Mouse (Mus musculus) MEL (cell line): Measurements from ENCODE around the gene Iba57. TPM values are rescaled to one million over a fixed set of nuclear protein-coding genes. Genes with fewer than 3 reads are reported as not detected.

Source experiments
- DNase-seq: peaks from one replicate; pipeline ENCODE4 v3.0.0; 2011; ENCODE audit warnings: low read depth, low spot score
- H3K27ac ChIP-seq: 2 replicates; pipeline ENCODE4 v1.5.1; 2012; ENCODE audit warnings: low read depth, mild to moderate bottlenecking, control low read depth, low read length, moderate library complexity; ENCODE audit not compliant: control insufficient read depth
- H3K27me3 ChIP-seq, 2 experiments: fragments of 150-350 bp in 1 of 2; sonication (generic) in 1 of 2; 2 replicates each; pipeline ENCODE4 v1.6.1; 2012; ENCODE audit warnings: low read length in 2 of 2, mild to moderate bottlenecking in 2 of 2, improper control_type of control experiment in 1 of 2, moderate library complexity in 1 of 2; ENCODE audit not compliant: insufficient read depth in 2 of 2, control insufficient read depth in 1 of 2
- H3K36me3 ChIP-seq, 2 experiments: 2 replicates each; pipeline ENCODE4 v1.6.1; 2012 to 2014; ENCODE audit warnings: low read length in 2 of 2, improper control_type of control experiment in 1 of 2, inconsistent platforms in 1 of 2, mild to moderate bottlenecking in 1 of 2; ENCODE audit not compliant: insufficient read depth in 2 of 2, control insufficient read depth in 1 of 2
- H3K4me1 ChIP-seq, 2 experiments: fragments of 150-350 bp in 1 of 2; sonication (generic) in 1 of 2; 2 replicates each; pipeline ENCODE4 v1.6.1; 2012; ENCODE audit warnings: low read length in 2 of 2, improper control_type of control experiment in 1 of 2, mild to moderate bottlenecking in 1 of 2; ENCODE audit not compliant: insufficient read depth in 2 of 2, control insufficient read depth in 1 of 2
- H3K4me3 ChIP-seq, 2 experiments: fragments of 150-350 bp in 1 of 2; sonication (generic) in 1 of 2; 2 replicates each; pipeline ENCODE4 v1.5.1; 2012; ENCODE audit warnings: low read depth in 2 of 2, low read length in 2 of 2, mild to moderate bottlenecking in 2 of 2, moderate library complexity in 2 of 2, control low read depth in 1 of 2, improper control_type of control experiment in 1 of 2; ENCODE audit not compliant: control insufficient read depth in 1 of 2, insufficient read depth in 1 of 2
- H3K79me2 ChIP-seq: 2 replicates; pipeline ENCODE4 v1.6.1; 2012; ENCODE audit warnings: mild to moderate bottlenecking, low read length, moderate library complexity; ENCODE audit not compliant: control insufficient read depth, poor library complexity, insufficient read depth
- H3K9ac ChIP-seq: 2 replicates; pipeline ENCODE4 v1.6.1; 2012; ENCODE audit warnings: low read depth, mild to moderate bottlenecking, control low read depth, low read length, moderate library complexity; ENCODE audit not compliant: control insufficient read depth, poor library complexity, severe bottlenecking
- H3K9me3 ChIP-seq: fragments of 150-350 bp; sonication (generic); replicated peaks from 2 replicates; pipeline ENCODE4 v1.6.1; 2012; ENCODE audit warnings: mild to moderate bottlenecking, low read length, improper control_type of control experiment, moderate library complexity; ENCODE audit not compliant: insufficient read depth
- CHD1 ChIP-seq: IDR thresholded peaks from 2 replicates; pipeline ENCODE4 v1.6.1; 2012; ENCODE audit warnings: low read depth, mild to moderate bottlenecking, inconsistent platforms, low read length, improper control_type of control experiment
- CHD2 ChIP-seq: IDR thresholded peaks from 2 replicates; pipeline ENCODE4 v1.6.1; 2011; ENCODE audit warnings: low read length, improper control_type of control experiment
- CTCF ChIP-seq, 3 experiments: IDR thresholded peaks in 2 of 3; conservative IDR thresholded peaks in 1 of 3; 2 replicates each; pipeline ENCODE4 v1.5.1; 2011 to 2012; ENCODE audit warnings: low read length in 3 of 3, low read depth in 2 of 3, mild to moderate bottlenecking in 2 of 3, improper control_type of control experiment in 1 of 3, inconsistent platforms in 1 of 3, mixed read lengths in 1 of 3, moderate library complexity in 1 of 3; ENCODE audit not compliant: control insufficient read depth in 1 of 3, insufficient read depth in 1 of 3, poor library complexity in 1 of 3, severe bottlenecking in 1 of 3
- ETS1 ChIP-seq: IDR thresholded peaks from 2 replicates; pipeline ENCODE4 v1.6.1; 2012; ENCODE audit warnings: low read depth, mild to moderate bottlenecking, inconsistent platforms, low read length, improper control_type of control experiment, moderate library complexity
- GATA1 ChIP-seq: IDR thresholded peaks from 2 replicates; pipeline ENCODE4 v1.6.1; 2011; ENCODE audit warnings: low read depth, low read length, improper control_type of control experiment
- HCFC1 ChIP-seq: IDR thresholded peaks from 2 replicates; pipeline ENCODE4 v1.6.1; 2012; ENCODE audit warnings: low read depth, mild to moderate bottlenecking, inconsistent platforms, low read length, improper control_type of control experiment, moderate library complexity
- JUND ChIP-seq: IDR thresholded peaks from 2 replicates; pipeline ENCODE4 v1.6.1; 2011; ENCODE audit warnings: low read depth, mild to moderate bottlenecking, improper control_type of control experiment, low read length
- MAFK ChIP-seq: IDR thresholded peaks from 2 replicates; pipeline ENCODE4 v1.6.1; 2011; ENCODE audit warnings: low read depth, mild to moderate bottlenecking, low read length, improper control_type of control experiment, borderline replicate concordance
- MAX ChIP-seq: IDR thresholded peaks from 2 replicates; pipeline ENCODE4 v1.6.1; 2011; ENCODE audit warnings: low read length, improper control_type of control experiment
- MAZ ChIP-seq: IDR thresholded peaks from 2 replicates; pipeline ENCODE4 v1.6.1; 2012; ENCODE audit warnings: low read depth, mild to moderate bottlenecking, inconsistent platforms, low read length, improper control_type of control experiment
- MXI1 ChIP-seq: IDR thresholded peaks from 2 replicates; pipeline ENCODE4 v1.6.1; 2011; ENCODE audit warnings: mild to moderate bottlenecking, low read depth, low read length, improper control_type of control experiment
- MYB ChIP-seq: IDR thresholded peaks from 2 replicates; pipeline ENCODE4 v1.6.1; 2011; ENCODE audit warnings: mild to moderate bottlenecking, low read depth, low read length, improper control_type of control experiment
- MYC ChIP-seq: IDR thresholded peaks from 2 replicates; pipeline ENCODE4 v1.6.1; 2011; ENCODE audit warnings: low read depth, mild to moderate bottlenecking, low read length, improper control_type of control experiment, moderate library complexity
- NRF1 ChIP-seq: IDR thresholded peaks from 2 replicates; pipeline ENCODE4 v1.6.1; 2014; ENCODE audit warnings: low read depth, mild to moderate bottlenecking, inconsistent platforms, low read length, improper control_type of control experiment, moderate library complexity; ENCODE audit not compliant: poor library complexity, insufficient read depth, severe bottlenecking
- POLR2A ChIP-seq, 2 experiments: IDR thresholded peaks; 2 replicates each; pipeline ENCODE4 v1.6.1; 2011 to 2012; ENCODE audit warnings: low read length in 2 of 2, mild to moderate bottlenecking in 2 of 2, control low read depth in 1 of 2, improper control_type of control experiment in 1 of 2, low read depth in 1 of 2, moderate library complexity in 1 of 2; ENCODE audit not compliant: control insufficient read depth in 1 of 2, insufficient read depth in 1 of 2, poor library complexity in 1 of 2
- POLR2AphosphoS2 ChIP-seq: IDR thresholded peaks from 2 replicates; pipeline ENCODE4 v1.6.1; 2011; ENCODE audit warnings: low read length, improper control_type of control experiment
- RAD21 ChIP-seq: IDR thresholded peaks from 2 replicates; pipeline ENCODE4 v1.6.1; 2011; ENCODE audit warnings: mild to moderate bottlenecking, low read depth, low read length, improper control_type of control experiment
- RCOR1 ChIP-seq: IDR thresholded peaks from 2 replicates; pipeline ENCODE4 v1.6.1; 2012; ENCODE audit warnings: low read depth, mild to moderate bottlenecking, inconsistent platforms, low read length, improper control_type of control experiment
- SIN3A ChIP-seq: IDR thresholded peaks from 2 replicates; pipeline ENCODE4 v1.6.1; 2012; ENCODE audit warnings: low read length, improper control_type of control experiment, inconsistent platforms
- SMC3 ChIP-seq: IDR thresholded peaks from 2 replicates; pipeline ENCODE4 v1.6.1; 2011; ENCODE audit warnings: low read depth, low read length, improper control_type of control experiment
- TCF12 ChIP-seq: IDR thresholded peaks from 2 replicates; pipeline ENCODE4 v1.6.1; 2014; ENCODE audit warnings: low read depth, mild to moderate bottlenecking, inconsistent platforms, low read length, improper control_type of control experiment, moderate library complexity
- UBTF ChIP-seq: IDR thresholded peaks from 2 replicates; pipeline ENCODE4 v1.6.1; 2012; ENCODE audit warnings: low read depth, mild to moderate bottlenecking, inconsistent platforms, low read length, improper control_type of control experiment, moderate library complexity, borderline replicate concordance; ENCODE audit not compliant: insufficient read depth
- ZC3H11A ChIP-seq: IDR thresholded peaks from 2 replicates; pipeline ENCODE4 v1.6.1; 2012; ENCODE audit warnings: low read depth, mild to moderate bottlenecking, inconsistent platforms, low read length, improper control_type of control experiment
- ZMIZ1 ChIP-seq: IDR thresholded peaks from 2 replicates; pipeline ENCODE4 v1.6.1; 2012; ENCODE audit warnings: low read depth, mild to moderate bottlenecking, inconsistent platforms, low read length, improper control_type of control experiment, moderate library complexity
- polyA plus RNA-seq, 2 experiments: library from polyadenylated mRNA; stranded (reverse) in 1 of 2; unstranded in 1 of 2; fragments of >175 nt in 1 of 2; fragments of >200 nt in 1 of 2; gene quantifications; 2 replicates each; pipeline versions ENCODE4 v1.2.1 to v1.2.4; 2012; ENCODE audit warnings: low replicate concordance in 2 of 2, low read depth in 1 of 2; ENCODE audit not compliant: insufficient read length in 2 of 2, insufficient read depth in 1 of 2, missing spikeins in 1 of 2
- total RNA-seq: library from RNA; depleted of rRNA; stranded (reverse); fragments of 300-350 nt; gene quantifications from 2 replicates; pipeline ENCODE4 v1.2.3, GENCODE M21; 2012

Gene Iba57
- total and polyA plus RNA-seq, 3 experiments = 14.7 to 18.8 TPM; not detected in 1

DNA sequence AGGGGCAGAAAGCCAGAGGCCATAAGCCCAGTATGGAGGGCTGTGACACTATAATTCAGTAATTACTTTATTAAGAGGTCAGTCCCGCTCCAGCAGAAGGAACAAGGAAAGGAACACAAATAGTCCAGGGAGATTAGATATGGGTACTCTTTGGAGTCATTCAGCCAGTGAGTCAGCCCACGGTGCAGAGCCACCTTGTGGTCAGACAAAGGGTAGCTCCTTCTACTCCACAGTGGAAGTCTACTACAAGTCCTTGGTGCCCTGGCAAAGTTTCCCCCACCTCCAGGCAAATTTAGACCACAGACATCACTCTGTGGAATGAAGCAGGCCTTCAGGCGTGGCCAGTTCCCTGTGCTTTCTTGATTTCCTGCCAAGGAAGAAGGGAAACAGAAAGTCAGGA lies 20.3 kb upstream of the Iba57 start:
- Histone ChIP-seq H3K4me3 (no peak overlapping the region), H3K27ac (no peak overlapping the region), H3K27me3 (no peaks in the 10 kb centered on the region), H3K4me1 (peaks cover 3 to 8% of the 10 kb centered on the region in 2 experiments; a peak in 3 of 4 replicates), H3K9me3 (no peaks in the 10 kb centered on the region), H3K36me3 (peaks cover 3 to 5% of the 10 kb centered on the region in 2 experiments; a peak in 3 of 4 replicates), H3K9ac (no peak overlapping the region), H3K79me2 (no peaks in the 10 kb centered on the region)
- peak; percentile 79 for DNase-seq
- peak; percentile 52 for TF ChIP-seq GATA1
- TF ChIP-seq ZC3H11A = peak; percentile 77
- TF ChIP-seq SIN3A = peak; percentile 57; the same call in 1 of the 2 replicates
- TF ChIP-seq MAZ = peak; percentile 23; the same call in 1 of the 2 replicates
- no peak for TF ChIP-seq MAFK
- TF ChIP-seq MYB = no peak
- no peak; the same call in 1 of the 2 replicates for TF ChIP-seq TCF12
- TF ChIP-seq SMC3 = peak; percentile 97
- TF ChIP-seq CHD1 = no peak
- peak; percentile 85 to 91 (median 85) for TF ChIP-seq CTCF (IDR thresholded peaks at IDR 0.05 in 2 of 3, conservative IDR thresholded peaks at IDR 0.05 in 1 of 3; ENCODE audit: control insufficient read depth in 1 of 3, insufficient read depth in 1 of 3, low read depth in 2 of 3, low read length in 3 of 3, poor library complexity in 1 of 3, severe bottlenecking in 1 of 3)
- TF ChIP-seq RAD21 = peak; percentile 74
- TF ChIP-seq RCOR1 = no peak

DNA sequence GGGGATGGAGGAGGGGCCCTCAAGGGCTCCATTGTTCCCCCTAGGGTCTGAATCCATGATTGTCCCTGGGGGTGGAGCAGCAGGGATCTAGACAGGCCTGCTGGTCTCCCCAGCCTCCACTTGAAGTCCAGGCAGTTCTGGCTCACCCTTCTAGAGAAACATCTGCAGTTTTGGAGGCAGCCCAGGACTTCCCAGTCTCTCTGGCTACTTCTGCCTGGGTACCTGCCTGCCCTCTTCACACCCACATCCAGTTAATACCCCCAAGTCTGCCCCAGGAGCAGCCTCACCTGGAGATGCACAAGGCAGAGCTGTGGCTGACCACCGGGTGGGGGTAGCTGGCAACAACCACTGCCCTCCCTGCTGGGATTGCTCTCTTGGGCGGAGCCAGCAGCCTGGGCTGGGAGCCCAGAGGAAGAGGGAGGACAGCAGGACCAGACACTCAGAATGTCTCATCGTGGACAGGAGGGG lies 19.4 kb upstream of the Iba57 start, which contains the start of gene Gjc2:
Gjc2 (minus strand) TSS at position 350 of the 468 bp plus-strand sequence.
- Histone ChIP-seq H3K9me3 (no peaks in the 10 kb centered on the region), H3K79me2 (no peaks in the 10 kb centered on the region), H3K4me1 (peaks cover 3 to 8% of the 10 kb centered on the region in 2 experiments; a peak in 3 of 4 replicates), H3K27me3 (no peaks in the 10 kb centered on the region), H3K9ac (no peak within 1 kb of the TSS), H3K4me3 (no peak within 1 kb of the TSS), H3K36me3 (peaks cover 3 to 5% of the 10 kb centered on the region in 2 experiments; a peak in 3 of 4 replicates), H3K27ac (no peak within 1 kb of the TSS)
- TF ChIP-seq POLR2A (IDR thresholded peaks at IDR 0.05; ENCODE audit: control insufficient read depth in 1 of 2, insufficient read depth in 1 of 2, low read depth in 1 of 2, low read length in 2 of 2, poor library complexity in 1 of 2) (0 out of 4 replicates have a peak, but pooled peaks of 1 of the 2 experiments have one; percentile 6), MAX (no peak)
- no peak for DNase-seq

DNA sequence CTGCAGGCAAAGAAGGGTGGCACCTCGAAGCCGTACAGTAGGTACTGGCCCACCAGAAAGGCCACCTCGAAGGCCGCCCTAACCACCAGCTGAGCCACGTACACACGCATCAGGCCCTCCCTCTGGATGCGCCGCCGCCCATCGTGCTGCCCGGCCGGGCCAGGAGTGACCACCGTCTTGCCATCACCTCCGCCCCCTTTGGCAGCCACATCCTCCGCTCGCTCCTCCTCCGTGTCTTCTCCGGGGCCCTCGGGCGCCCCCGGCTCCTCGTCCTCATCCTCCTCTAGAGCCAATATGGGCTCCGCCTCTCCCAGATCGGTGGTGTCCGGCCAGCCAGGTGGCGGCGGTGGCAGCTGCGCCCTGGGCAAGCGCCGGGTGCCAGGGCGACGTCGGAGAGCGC lies 13.4 kb upstream of the Iba57 start:
- H3K4me3 ChIP-seq = no peak overlapping the region
- no peaks in the 10 kb centered on the region for H3K27me3 ChIP-seq
- no peaks in the 10 kb centered on the region for H3K9me3 ChIP-seq
- H3K27ac ChIP-seq = no peak overlapping the region
- DNase-seq = no peak
- peaks cover 20 to 30% of the 10 kb centered on the region in 2 experiments for H3K4me1 ChIP-seq
- no peak overlapping the region for H3K9ac ChIP-seq
- H3K79me2 ChIP-seq = no peaks in the 10 kb centered on the region
- H3K36me3 ChIP-seq = peaks cover 0 to 18% of the 10 kb centered on the region in 2 experiments; a peak in 2 of 4 replicates
- TF ChIP-seq MYC (no peak), ETS1 (no peak), JUND (no peak), ZMIZ1 (no peak), RAD21 (no peak), NRF1 (no peak), CHD2 (no peak), POLR2AphosphoS2 (no peak), MXI1 (no peak), HCFC1 (no peak), UBTF (no peak)
